Mouse (Mus musculus) adrenal gland, postnatal 10 days (tissue): ENCODE measurements around the gene St8sia1. TPM values are rescaled to one million over a fixed set of nuclear protein-coding genes. Genes with fewer than 3 reads are reported as not detected.

Experiments used
- DNase-seq: peaks from one replicate; pipeline ENCODE4 v3.0.0; 2021; ENCODE audit warnings: mixed read lengths
- total RNA-seq, 2 experiments: library from RNA; stranded (reverse); gene quantifications; 2 replicates each; pipeline ENCODE4 v1.2.3; 2021

The St8sia1 gene
- total RNA-seq, 2 experiments from 2014 or later = 1.7 to 2.5 TPM

- no peak for DNase-seq
These were observed 100.4 kb downstream of the St8sia1 start for GRCm38 (mm10) chr6:142863881-142864280.

- DNase-seq = no peak
These were observed 102.0 kb downstream of the St8sia1 start for GRCm38 (mm10) chr6:142862265-142862664.

GRCm38 (mm10) chr6:142860396-142860795 lies 103.9 kb downstream of the St8sia1 start:
- no peak for DNase-seq

GRCm38 (mm10) chr6:142859946-142860345 lies 104.3 kb downstream of the St8sia1 start:
- DNase-seq = no peak

GRCm38 (mm10) chr6:142858937-142859336 lies 105.3 kb downstream of the St8sia1 start:
- no peak for DNase-seq

- no peak for DNase-seq
These were observed 107.9 kb downstream of the St8sia1 start for GRCm38 (mm10) chr6:142856258-142856874.

GRCm38 (mm10) chr6:142855761-142856160 lies 108.5 kb downstream of the St8sia1 start:
- no peak for DNase-seq

GRCm38 (mm10) chr6:142852419-142853377 lies 111.6 kb downstream of the St8sia1 start:
- DNase-seq = no peak

GRCm38 (mm10) chr6:142850436-142850835 lies 113.8 kb downstream of the St8sia1 start:
- no peak for DNase-seq

GRCm38 (mm10) chr6:142849326-142849725 lies 114.9 kb downstream of the St8sia1 start:
- no peak for DNase-seq

- DNase-seq = no peak
These were observed 116.2 kb downstream of the St8sia1 start for GRCm38 (mm10) chr6:142847914-142848674.

GRCm38 (mm10) chr6:142846855-142847254 lies 117.4 kb downstream of the St8sia1 start:
- DNase-seq = no peak

GRCm38 (mm10) chr6:142845066-142845465 lies 119.2 kb downstream of the St8sia1 start:
- no peak for DNase-seq

GRCm38 (mm10) chr6:142844061-142844460 lies 120.2 kb downstream of the St8sia1 start:
- no peak for DNase-seq

- no peak for DNase-seq
These were observed 125.8 kb downstream of the St8sia1 start for GRCm38 (mm10) chr6:142838501-142838900.

- no peak for DNase-seq
These were observed 126.9 kb downstream of the St8sia1 start for GRCm38 (mm10) chr6:142837326-142837725.

GRCm38 (mm10) chr6:142835726-142836125 lies 128.5 kb downstream of the St8sia1 start:
- no peak for DNase-seq

GRCm38 (mm10) chr6:142834911-142835310 lies 129.3 kb downstream of the St8sia1 start:
- no peak for DNase-seq

- no peak for DNase-seq
These were observed 132.5 kb downstream of the St8sia1 start for GRCm38 (mm10) chr6:142831706-142832105.

GRCm38 (mm10) chr6:142831243-142831642 lies 133.0 kb downstream of the St8sia1 start:
- DNase-seq = no peak

- DNase-seq = no peak
These were observed 134.0 kb downstream of the St8sia1 start for GRCm38 (mm10) chr6:142830221-142830620.

- DNase-seq = no peak
These were observed 138.8 kb downstream of the St8sia1 start for GRCm38 (mm10) chr6:142825449-142825848.
